In the genomic region with DNA sequence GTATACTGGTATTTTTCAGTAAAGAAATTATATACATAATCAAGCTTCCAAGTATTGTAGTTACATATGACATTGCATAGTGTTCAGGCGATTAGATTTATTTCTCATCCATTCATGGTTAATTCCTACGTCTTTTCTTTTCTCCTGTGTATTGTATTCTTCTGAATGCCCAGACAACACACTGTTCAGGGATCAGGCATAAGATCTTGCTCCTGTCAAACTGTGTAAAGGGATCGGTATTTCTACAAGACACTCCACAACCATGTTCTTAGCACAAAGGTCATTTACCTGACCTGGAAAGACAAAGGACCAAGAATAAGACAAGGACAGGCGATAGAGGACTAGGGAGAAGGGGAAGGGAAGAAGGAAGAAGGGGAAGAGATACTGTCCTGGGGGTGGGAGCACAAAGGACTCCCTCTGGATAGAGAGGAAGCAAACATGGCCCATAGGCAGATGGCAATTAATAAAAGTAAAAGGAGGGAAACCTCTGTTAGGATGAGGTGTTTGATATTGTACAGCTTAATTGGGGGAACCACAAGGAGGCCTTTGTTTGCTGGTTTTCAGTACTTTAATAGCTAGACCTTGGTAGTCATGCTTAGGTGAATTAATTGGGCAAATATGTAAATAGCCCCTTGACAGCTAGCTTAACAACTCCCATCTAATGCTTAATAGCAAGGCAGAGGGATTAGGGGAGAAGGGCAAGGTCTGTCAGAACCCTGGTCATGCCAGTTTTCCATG, we compare ENCODE assay signal across 30 mouse cellular contexts. TPM values are rescaled to one million over a fixed set of nuclear protein-coding genes. Genes with fewer than 3 reads are reported as not detected.
DNase-seq lines count a peak whose midpoint lies in the region; ATAC-seq and TF ChIP-seq lines count a peak whose summit lies in the region.
"Had no signal": no experiment of that assay in that cellular context is flagged by ENCODE, and none has a peak within 500 bp of the region (broad histone marks: within the 10 kb centered on the region; RNA-seq: fewer than 3 reads in every experiment).

No protein-coding gene starts in this region.

- no peaks in the 10 kb centered on the region for H3K9me3 ChIP-seq in forebrain, embryonic 10.5 days
- no peaks in the 10 kb centered on the region for H3K9me3 ChIP-seq in forebrain, postnatal 0 days (ENCODE audit: low read length)
- no peaks in the 10 kb centered on the region for H3K9me3 ChIP-seq in forebrain, embryonic 14.5 days (replicated peaks; ENCODE audit: control insufficient read depth, low read length)
- H3K9me3 ChIP-seq: hindbrain, embryonic 12.5 days; hindbrain, embryonic 15.5 days had no signal

- no peaks in the 10 kb centered on the region for H3K36me3 ChIP-seq in forebrain, embryonic 10.5 days (replicated peaks)
- no peaks in the 10 kb centered on the region for H3K36me3 ChIP-seq in forebrain, postnatal 0 days (ENCODE audit: insufficient read depth)
- H3K36me3 ChIP-seq in forebrain, embryonic 14.5 days (ENCODE audit: control insufficient read depth, insufficient read depth, low read length) = no peaks in the 10 kb centered on the region
- H3K36me3 ChIP-seq: hindbrain, embryonic 12.5 days; hindbrain, embryonic 15.5 days had no signal

- no peak for TF ChIP-seq CTCF in forebrain, postnatal 0 days (IDR thresholded peaks at IDR 0.05; ENCODE audit: low read depth)

- 38% methylated on average over 4 of the region's 4 CpGs for WGBS in forebrain, embryonic 10.5 days
- 15% methylated on average over 4 of the region's 4 CpGs for WGBS in forebrain, postnatal 0 days
- 10% methylated on average over 4 of the region's 4 CpGs for WGBS in forebrain, embryonic 14.5 days

- no peak overlapping the region for H3K4me2 ChIP-seq in forebrain, postnatal 0 days (ENCODE audit: low read depth)
- H3K4me2 ChIP-seq in forebrain, embryonic 14.5 days (ENCODE audit: low read length) = no peak overlapping the region
- H3K4me2 ChIP-seq: heart, embryonic 11.5 days; hindbrain, embryonic 12.5 days; hindbrain, embryonic 15.5 days had no signal

- no peak overlapping the region for H3K4me3 ChIP-seq in forebrain, embryonic 10.5 days
- no peak overlapping the region for H3K4me3 ChIP-seq in forebrain, postnatal 0 days (ENCODE audit: low read depth, low read length)
- H3K4me3 ChIP-seq in forebrain, embryonic 14.5 days (ENCODE audit: low read depth, low read length) = no peak overlapping the region
- H3K4me3 ChIP-seq: gastrocnemius, adult 2 months; hindbrain, embryonic 12.5 days; hindbrain, embryonic 15.5 days had no signal

- no peak for ATAC-seq in forebrain, postnatal 0 days
- ATAC-seq in forebrain, embryonic 14.5 days = peak; percentile 90
- ATAC-seq: activated CD4-positive, CD25-positive, alpha-beta regulatory T cell, adult 4 months had no signal

- H3K9ac ChIP-seq in forebrain, postnatal 0 days = no peak overlapping the region
- no peak overlapping the region for H3K9ac ChIP-seq in forebrain, embryonic 14.5 days (ENCODE audit: low read length)
- H3K9ac ChIP-seq: hindbrain, embryonic 12.5 days; hindbrain, embryonic 15.5 days had no signal

- no peaks in the 10 kb centered on the region for H3K27me3 ChIP-seq in forebrain, embryonic 10.5 days (ENCODE audit: poor library complexity, severe bottlenecking)
- no peaks in the 10 kb centered on the region for H3K27me3 ChIP-seq in forebrain, postnatal 0 days (ENCODE audit: insufficient read depth, low read length)
- no peaks in the 10 kb centered on the region for H3K27me3 ChIP-seq in forebrain, embryonic 14.5 days (replicated peaks; ENCODE audit: control insufficient read depth, insufficient read depth, low read length)
- H3K27me3 ChIP-seq: hindbrain, embryonic 12.5 days; hindbrain, embryonic 15.5 days had no signal

- peak overlapping the region; percentile 73; the same call in 1 of the 2 replicates for H3K27ac ChIP-seq in forebrain, embryonic 10.5 days
- H3K27ac ChIP-seq in forebrain, postnatal 0 days (ENCODE audit: low read depth, low read length) = no peak overlapping the region
- no peak overlapping the region; the same call in 1 of the 2 replicates for H3K27ac ChIP-seq in forebrain, embryonic 14.5 days (ENCODE audit: low read depth, low read length)
- H3K27ac ChIP-seq: gastrocnemius, adult 2 months; hindbrain, embryonic 12.5 days; hindbrain, embryonic 15.5 days had no signal

- DNase-seq in forebrain, embryonic 10.5 days (ENCODE audit: extremely low spot score, low spot score) = no peak
- DNase-seq in forebrain, postnatal 0 days = no peak
- peak; percentile 50 for DNase-seq in retina, postnatal 1 day
- DNase-seq in retina, embryonic 14.5 days (ENCODE audit: low spot score) = no peak
- peak; percentile 67 for DNase-seq in forebrain, embryonic 14.5 days (ENCODE audit: low spot score)
- no peak for DNase-seq in frontal cortex, postnatal 36 days (ENCODE audit: low spot score in 2 of 2)
- no peak for DNase-seq in layer of hippocampus, adult 18-20 months (ENCODE audit: low spot score in 2 of 2)
- DNase-seq in left cerebral cortex, adult 9 months (ENCODE audit: low spot score in 2 of 2) = no peak
- DNase-seq: adrenal gland, adult 8-10 months; adrenal gland, postnatal 25 days; cerebellum, adult 18-20 months; cerebellum, adult 9-10 months; cerebellum, postnatal 14 days; gastrocnemius, adult 2 months; gastrocnemius, postnatal 14 days; heart, adult 11 months had no signal

- peaks cover 15% of the 10 kb centered on the region for H3K4me1 ChIP-seq in forebrain, embryonic 10.5 days
- H3K4me1 ChIP-seq in forebrain, postnatal 0 days (ENCODE audit: insufficient read depth) = no peaks in the 10 kb centered on the region
- H3K4me1 ChIP-seq in forebrain, embryonic 14.5 days (ENCODE audit: control insufficient read depth, insufficient read depth, low read length) = no peaks in the 10 kb centered on the region
- H3K4me1 ChIP-seq: hindbrain, embryonic 12.5 days; hindbrain, embryonic 15.5 days had no signal

RNA-seq across cellular contexts. Expression of gene Ifna1, which starts 1.3 kb away (rescaled TPM):
- not detected in 2 replicates for polyA plus RNA-seq in forebrain, embryonic 10.5 days (2016; fragmentation: Nextera tagmentation; extraction: Ambion mirVana)
- not detected in 2 replicates for total RNA-seq in forebrain, postnatal 0 days (2014; rRNA removed)
- polyA plus RNA-seq in forebrain, postnatal 0 days (2015; fragmentation: Nextera tagmentation; extraction: Ambion mirVana) = not detected in 2 replicates
- not detected in 2 replicates for polyA plus RNA-seq in forebrain, embryonic 14.5 days (2014; fragmentation: Nextera tagmentation; extraction: Ambion mirVana)
- total RNA-seq in layer of hippocampus, adult 18-20 months (2021) = not detected
- total RNA-seq: adrenal gland, adult 8-10 months; adrenal gland, postnatal 25 days; ES-E14; gastrocnemius, adult 2 months; gastrocnemius, postnatal 14 days; gastrocnemius, postnatal 4 days; heart, adult 8-10 months; heart, postnatal 25 days; hematopoietic stem cell, adult 5-6 weeks had no signal
- polyA plus RNA-seq: activated CD4-positive, CD25-positive, alpha-beta regulatory T cell, adult 4 months; embryonic facial prominence, embryonic 11.5 days; embryonic facial prominence, embryonic 14.5 days; heart, embryonic 11.5 days; heart, embryonic 14.5 days; heart, postnatal 0 days; hindbrain, embryonic 12.5 days; hindbrain, embryonic 15.5 days; intestine, embryonic 14.5 days had no signal

RNA-seq across cellular contexts. Expression of gene Ifna4, which starts 9.5 kb away (rescaled TPM):
- not detected in 2 replicates for polyA plus RNA-seq in forebrain, embryonic 10.5 days (2016; fragmentation: Nextera tagmentation; extraction: Ambion mirVana)
- total RNA-seq in forebrain, postnatal 0 days (2014; rRNA removed) = not detected in 2 replicates
- not detected in 2 replicates for polyA plus RNA-seq in forebrain, postnatal 0 days (2015; fragmentation: Nextera tagmentation; extraction: Ambion mirVana)
- polyA plus RNA-seq in forebrain, embryonic 14.5 days (2014; fragmentation: Nextera tagmentation; extraction: Ambion mirVana) = not detected in 2 replicates
- total RNA-seq in layer of hippocampus, adult 18-20 months (2021) = not detected
- total RNA-seq: adrenal gland, adult 8-10 months; adrenal gland, postnatal 25 days; ES-E14; gastrocnemius, adult 2 months; gastrocnemius, postnatal 14 days; gastrocnemius, postnatal 4 days; heart, adult 8-10 months; heart, postnatal 25 days; hematopoietic stem cell, adult 5-6 weeks had no signal
- polyA plus RNA-seq: activated CD4-positive, CD25-positive, alpha-beta regulatory T cell, adult 4 months; embryonic facial prominence, embryonic 11.5 days; embryonic facial prominence, embryonic 14.5 days; heart, embryonic 11.5 days; heart, embryonic 14.5 days; heart, postnatal 0 days; hindbrain, embryonic 12.5 days; hindbrain, embryonic 15.5 days; intestine, embryonic 14.5 days had no signal

RNA-seq across cellular contexts. Expression of gene Ifna5, which starts 15.9 kb away (rescaled TPM):
- not detected in 2 replicates for polyA plus RNA-seq in forebrain, embryonic 10.5 days (2016; fragmentation: Nextera tagmentation; extraction: Ambion mirVana)
- total RNA-seq in forebrain, postnatal 0 days (2014; rRNA removed) = not detected in 2 replicates
- not detected in 2 replicates for polyA plus RNA-seq in forebrain, postnatal 0 days (2015; fragmentation: Nextera tagmentation; extraction: Ambion mirVana)
- not detected in 2 replicates for polyA plus RNA-seq in forebrain, embryonic 14.5 days (2014; fragmentation: Nextera tagmentation; extraction: Ambion mirVana)
- not detected for total RNA-seq in layer of hippocampus, adult 18-20 months (2021)
- total RNA-seq: adrenal gland, adult 8-10 months; adrenal gland, postnatal 25 days; ES-E14; gastrocnemius, adult 2 months; gastrocnemius, postnatal 14 days; gastrocnemius, postnatal 4 days; heart, adult 8-10 months; heart, postnatal 25 days; hematopoietic stem cell, adult 5-6 weeks had no signal
- polyA plus RNA-seq: activated CD4-positive, CD25-positive, alpha-beta regulatory T cell, adult 4 months; embryonic facial prominence, embryonic 11.5 days; embryonic facial prominence, embryonic 14.5 days; heart, embryonic 11.5 days; heart, embryonic 14.5 days; heart, postnatal 0 days; hindbrain, embryonic 12.5 days; hindbrain, embryonic 15.5 days; intestine, embryonic 14.5 days had no signal

RNA-seq across cellular contexts. Expression of gene Ifna6, which starts 24.0 kb away (rescaled TPM):
- not detected in 2 replicates for polyA plus RNA-seq in forebrain, embryonic 10.5 days (2016; fragmentation: Nextera tagmentation; extraction: Ambion mirVana)
- total RNA-seq in forebrain, postnatal 0 days (2014; rRNA removed) = not detected in 2 replicates
- not detected in 2 replicates for polyA plus RNA-seq in forebrain, postnatal 0 days (2015; fragmentation: Nextera tagmentation; extraction: Ambion mirVana)
- not detected in 2 replicates for polyA plus RNA-seq in forebrain, embryonic 14.5 days (2014; fragmentation: Nextera tagmentation; extraction: Ambion mirVana)
- not detected for total RNA-seq in layer of hippocampus, adult 18-20 months (2021)
- total RNA-seq: adrenal gland, adult 8-10 months; adrenal gland, postnatal 25 days; ES-E14; gastrocnemius, adult 2 months; gastrocnemius, postnatal 14 days; gastrocnemius, postnatal 4 days; heart, adult 8-10 months; heart, postnatal 25 days; hematopoietic stem cell, adult 5-6 weeks had no signal
- polyA plus RNA-seq: activated CD4-positive, CD25-positive, alpha-beta regulatory T cell, adult 4 months; embryonic facial prominence, embryonic 11.5 days; embryonic facial prominence, embryonic 14.5 days; heart, embryonic 11.5 days; heart, embryonic 14.5 days; heart, postnatal 0 days; hindbrain, embryonic 12.5 days; hindbrain, embryonic 15.5 days; intestine, embryonic 14.5 days had no signal

RNA-seq across cellular contexts. Expression of gene Ifne, which starts 28.8 kb away (rescaled TPM):
- not detected in 2 replicates for polyA plus RNA-seq in forebrain, embryonic 10.5 days (2016; fragmentation: Nextera tagmentation; extraction: Ambion mirVana)
- total RNA-seq in forebrain, postnatal 0 days (2014; rRNA removed) = not detected in 2 replicates
- not detected in 2 replicates for polyA plus RNA-seq in forebrain, postnatal 0 days (2015; fragmentation: Nextera tagmentation; extraction: Ambion mirVana)
- not detected in 2 replicates for polyA plus RNA-seq in forebrain, embryonic 14.5 days (2014; fragmentation: Nextera tagmentation; extraction: Ambion mirVana)
- total RNA-seq in layer of hippocampus, adult 18-20 months (2021) = not detected
- total RNA-seq: adrenal gland, adult 8-10 months; adrenal gland, postnatal 25 days; ES-E14; gastrocnemius, adult 2 months; gastrocnemius, postnatal 14 days; gastrocnemius, postnatal 4 days; heart, adult 8-10 months; heart, postnatal 25 days; hematopoietic stem cell, adult 5-6 weeks had no signal
- polyA plus RNA-seq: activated CD4-positive, CD25-positive, alpha-beta regulatory T cell, adult 4 months; embryonic facial prominence, embryonic 11.5 days; embryonic facial prominence, embryonic 14.5 days; heart, embryonic 11.5 days; heart, embryonic 14.5 days; heart, postnatal 0 days; hindbrain, embryonic 12.5 days; hindbrain, embryonic 15.5 days; intestine, embryonic 14.5 days had no signal

Comparison
In these comparisons a context has a peak if more than half of its experiments do, and no peak if none do; other contexts are left out.
1. DNase-seq: peak in retina, postnatal 1 day (single experiment) and forebrain, embryonic 14.5 days (single experiment); none in forebrain, embryonic 10.5 days (single experiment), forebrain, postnatal 0 days (single experiment), retina, embryonic 14.5 days (single experiment), frontal cortex, postnatal 36 days (0 of 2), layer of hippocampus, adult 18-20 months (0 of 2) and left cerebral cortex, adult 9 months (0 of 2).